Mouse (Mus musculus) layer of hippocampus, adult 18-20 months (tissue): ENCODE measurements around the gene Evx1. TPM values are rescaled to one million over a fixed set of nuclear protein-coding genes. Genes with fewer than 3 reads are reported as not detected.

Source experiments
- DNase-seq, 2 experiments: peaks; one replicate each; pipeline ENCODE4 v3.0.0; 2022; ENCODE audit warnings: low spot score in 2 of 2
- total RNA-seq, 2 experiments: library from RNA; stranded (reverse); gene quantifications; 2 replicates each; pipeline ENCODE4 v1.2.3; 2021

The Evx1 gene
- total RNA-seq, 2 experiments from 2014 or later: not detected

- DNase-seq: no peak
Measured at GRCm38 (mm10) chr6:52290186-52290585, 23.1 kb upstream of the Evx1 start.

- no peak for DNase-seq
Measured at GRCm38 (mm10) chr6:52291021-52291860, 22.1 kb upstream of the Evx1 start.

GRCm38 (mm10) chr6:52292328-52292727 lies 21.0 kb upstream of the Evx1 start:
- no peak for DNase-seq

- no peak for DNase-seq
Measured at GRCm38 (mm10) chr6:52294616-52295015, 18.7 kb upstream of the Evx1 start.

GRCm38 (mm10) chr6:52298511-52298910 lies 14.8 kb upstream of the Evx1 start:
- DNase-seq: no peak

GRCm38 (mm10) chr6:52300806-52301205 lies 12.5 kb upstream of the Evx1 start:
- no peak for DNase-seq

GRCm38 (mm10) chr6:52303426-52303825 lies 9.9 kb upstream of the Evx1 start:
- DNase-seq: peak in 1 of 2 experiments; percentile 38

GRCm38 (mm10) chr6:52305877-52306389 lies 7.4 kb upstream of the Evx1 start:
- peak; percentile 36 to 69 for DNase-seq

- no peak for DNase-seq
Measured at GRCm38 (mm10) chr6:52309766-52310165, 3.5 kb upstream of the Evx1 start.

GRCm38 (mm10) chr6:52310366-52310765 lies 2.9 kb upstream of the Evx1 start:
- no peak for DNase-seq

- no peak for DNase-seq
Measured at GRCm38 (mm10) chr6:52311661-52312557, 1.4 kb upstream of the Evx1 start.

- DNase-seq: no peak
Measured at GRCm38 (mm10) chr6:52312558-52312915, 761 bp upstream of the Evx1 start.

GRCm38 (mm10) chr6:52314304-52315100 lies 1.2 kb downstream of the Evx1 start:
- no peak for DNase-seq

- no peak for DNase-seq
Measured at GRCm38 (mm10) chr6:52315441-52316412, 2.4 kb downstream of the Evx1 start.

- no peak for DNase-seq
Measured at GRCm38 (mm10) chr6:52316413-52317184, 3.3 kb downstream of the Evx1 start.

GRCm38 (mm10) chr6:52317461-52318180 lies 4.3 kb downstream of the Evx1 start:
- DNase-seq: no peak

- DNase-seq: no peak
Measured at GRCm38 (mm10) chr6:52318271-52318670, 5.0 kb downstream of the Evx1 start.

- DNase-seq: no peak
Measured at GRCm38 (mm10) chr6:52319956-52320690, 6.8 kb downstream of the Evx1 start.
